Mouse (Mus musculus) c-Kit-positive CD71-positive TER-119-negative erythroid progenitor cells, embryonic 14.5 days (primary cell): ENCODE data around the gene Il4ra.

Experiments used
- DNase-seq: peaks from one replicate; pipeline ENCODE4 v3.0.0-alpha.2; 2013; ENCODE audit warnings: low read depth

The Il4ra gene

DNA sequence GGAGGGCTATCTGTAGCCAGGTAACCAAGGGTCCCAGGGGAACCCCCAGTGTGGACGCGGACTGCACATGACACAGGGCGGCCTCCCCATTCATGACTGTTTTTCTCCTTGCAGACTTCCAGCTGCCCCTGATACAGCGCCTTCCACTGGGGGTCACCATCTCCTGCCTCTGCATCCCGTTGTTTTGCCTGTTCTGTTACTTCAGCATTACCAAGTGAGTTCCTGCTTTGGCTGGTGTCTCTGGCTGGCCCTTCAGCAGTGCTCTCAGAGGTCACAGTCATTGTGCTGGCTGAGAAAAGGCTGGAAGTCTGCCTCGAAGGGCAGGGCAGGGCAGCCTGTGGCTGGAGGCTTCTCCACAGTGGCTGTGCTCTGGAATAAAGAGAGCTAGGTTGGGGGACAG, 20.8 kb downstream of the Il4ra start:
- DNase-seq: no peak

DNA sequence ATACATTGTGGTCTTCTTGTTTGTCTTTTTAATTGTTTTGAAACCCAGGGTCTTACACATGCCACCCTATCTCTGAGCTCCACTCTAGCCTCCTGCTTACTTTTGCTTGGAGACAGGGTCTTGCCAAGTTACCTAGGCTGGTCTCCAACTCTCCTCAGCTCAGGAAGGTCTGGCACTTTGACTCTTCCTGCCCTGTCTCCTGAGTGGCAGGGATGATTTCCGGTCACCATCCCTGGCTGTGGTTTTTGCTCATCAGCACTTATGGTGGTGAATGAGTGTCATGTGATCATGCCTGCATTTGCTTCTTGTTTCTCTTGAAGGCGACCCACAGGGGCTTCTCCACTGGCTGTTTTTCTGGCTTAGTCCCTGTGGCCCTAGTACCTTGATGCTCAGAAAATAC, 21.9 kb downstream of the Il4ra start:
- DNase-seq: no peak

- DNase-seq: no peak
These were observed 22.9 kb downstream of the Il4ra start for GRCm38 (mm10) chr7:125574832-125575231.

GRCm38 (mm10) chr7:125575738-125576540, 24.0 kb downstream of the Il4ra start:
- no peak for DNase-seq

DNA sequence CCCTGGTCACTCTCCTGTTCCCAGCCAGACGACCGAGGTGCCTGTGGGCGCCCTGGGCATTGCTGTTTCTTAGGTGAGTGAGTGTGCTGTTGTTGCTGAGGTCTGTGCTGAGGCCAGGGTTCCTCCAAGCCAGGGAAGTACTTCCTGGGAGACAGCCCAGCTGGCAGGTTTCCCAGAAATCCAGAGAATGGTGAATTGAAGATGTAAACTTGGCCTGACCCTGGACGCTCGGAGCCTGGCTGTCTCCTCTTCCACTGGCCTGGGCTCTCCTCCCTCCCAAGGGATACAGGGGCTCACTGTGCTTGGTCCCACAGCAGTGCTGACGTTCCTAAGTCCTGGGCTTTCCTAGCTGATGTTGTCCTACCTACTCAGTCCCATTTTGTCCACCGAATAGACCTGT, 25.1 kb downstream of the Il4ra start:
- no peak for DNase-seq

DNA sequence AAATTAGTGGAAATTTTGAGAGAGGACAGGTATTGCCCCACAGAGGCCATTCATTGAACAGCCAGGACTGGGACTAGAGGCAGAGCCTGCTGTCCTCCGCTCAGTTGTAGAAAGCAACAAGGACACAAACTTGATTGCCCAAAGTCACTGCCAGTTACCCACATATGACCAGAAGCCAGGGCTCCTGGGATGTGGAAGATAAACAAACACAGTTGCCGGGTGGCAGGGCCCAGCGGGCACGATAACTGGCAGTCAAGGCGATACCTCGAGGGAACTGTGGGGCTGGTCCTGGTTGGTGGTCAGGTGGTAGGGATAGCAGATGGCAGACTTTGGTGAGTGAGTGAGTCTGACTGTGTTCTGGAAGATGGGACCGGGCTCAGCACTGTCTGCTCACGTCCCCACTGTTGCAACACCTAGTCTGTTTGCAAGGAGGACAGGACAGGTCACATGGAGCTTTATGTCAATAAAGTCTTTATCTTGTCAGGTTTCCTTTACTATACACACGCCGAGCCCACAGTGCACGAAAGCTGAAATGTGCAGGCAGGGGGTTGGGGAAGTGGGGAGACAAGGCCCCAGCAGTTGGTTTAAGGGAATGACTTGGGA, 25.7 kb downstream of the Il4ra start:
- no peak for DNase-seq

DNA sequence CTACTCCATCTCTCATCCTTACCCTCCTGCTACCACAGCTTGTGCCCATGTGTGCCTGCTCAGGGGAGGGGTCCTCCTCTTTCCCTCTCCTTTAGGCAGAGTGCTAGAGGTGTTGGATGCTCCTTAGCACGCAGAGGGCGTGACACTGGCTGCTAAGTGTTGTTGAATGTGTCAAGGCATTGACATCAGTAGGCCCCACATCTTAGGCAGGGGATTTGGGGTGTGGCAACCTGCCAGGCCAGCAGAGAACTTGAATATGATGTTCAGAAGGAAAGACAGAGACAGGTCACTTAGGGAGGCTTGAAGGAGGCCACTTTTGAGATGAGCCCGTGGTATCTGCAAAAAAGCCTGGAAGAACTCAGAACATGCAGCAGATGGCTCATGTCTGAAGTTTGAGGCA, 26.2 kb downstream of the Il4ra start:
- DNase-seq: no peak

DNA sequence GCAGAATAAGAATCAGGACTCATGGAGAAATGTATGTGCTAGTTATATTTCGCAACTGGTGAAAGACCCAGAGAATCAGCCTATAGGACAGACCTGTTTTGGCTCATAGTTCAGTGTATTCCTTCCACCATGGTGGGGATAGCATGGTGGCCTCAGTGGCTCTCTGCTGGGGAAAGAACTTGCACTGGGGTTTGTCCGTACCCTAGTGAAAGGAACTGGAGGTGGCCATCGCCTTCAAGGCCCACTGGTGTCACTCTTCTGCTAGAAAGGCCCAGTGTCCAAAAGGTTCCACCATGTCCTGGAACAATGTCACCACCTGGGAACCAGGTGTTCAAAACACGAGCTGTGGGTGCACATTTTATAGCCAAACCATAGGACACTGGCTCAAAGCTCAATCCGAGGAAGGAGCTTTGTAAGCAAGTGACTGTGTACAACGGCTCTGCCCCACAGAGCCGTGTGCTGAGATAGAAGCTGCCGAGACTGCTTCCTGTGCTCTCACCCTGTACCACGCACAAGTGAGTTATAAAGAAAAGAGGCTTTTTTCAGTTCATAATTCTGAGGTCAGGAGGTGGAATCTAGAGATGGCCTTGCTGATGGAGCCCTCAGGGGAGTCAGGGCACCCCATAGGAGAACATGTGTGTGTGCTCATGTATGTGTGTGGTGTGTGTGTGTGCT, 27.8 kb downstream of the Il4ra start:
- DNase-seq: no peak

- no peak for DNase-seq
These were observed 28.3 kb downstream of the Il4ra start for GRCm38 (mm10) chr7:125580220-125580549.

DNA sequence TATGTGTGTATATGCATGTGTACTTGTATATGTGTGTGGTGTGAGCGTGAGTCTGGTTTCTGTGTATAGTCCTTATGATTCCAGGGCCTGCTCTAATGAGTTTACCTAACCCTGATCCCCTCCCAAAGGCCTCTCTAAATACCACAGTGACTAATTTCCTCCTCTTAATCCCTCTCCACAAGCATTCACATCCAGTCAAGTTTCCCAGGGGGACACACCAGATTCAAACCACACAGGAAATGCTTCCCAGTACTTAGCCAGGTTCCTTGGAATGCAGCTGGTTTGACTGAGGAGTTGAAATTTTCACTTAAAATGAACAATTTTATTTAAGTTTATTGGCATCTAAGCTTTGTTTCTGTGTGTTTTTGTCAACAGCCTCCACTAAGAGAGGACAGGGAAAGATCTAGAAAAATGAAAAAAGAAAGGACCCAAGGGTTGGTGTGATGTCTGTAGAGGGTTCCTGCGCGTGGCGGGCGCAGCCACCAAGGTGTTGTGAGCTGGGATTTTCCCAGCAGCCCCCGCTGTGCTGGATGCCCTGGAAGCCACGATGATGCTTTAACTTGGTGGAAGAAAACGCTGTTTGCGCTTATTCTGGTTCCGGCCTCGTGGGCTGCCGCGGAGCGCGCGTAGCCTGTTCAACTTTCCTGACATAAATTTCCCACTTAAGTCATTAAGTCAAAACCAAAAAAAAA, 28.9 kb downstream of the Il4ra start:
- no peak for DNase-seq

GRCm38 (mm10) chr7:125581317-125581672, 29.4 kb downstream of the Il4ra start:
- DNase-seq: peak; percentile 56

- no peak for DNase-seq
These were observed 31.5 kb downstream of the Il4ra start for GRCm38 (mm10) chr7:125583325-125584004.

GRCm38 (mm10) chr7:125584005-125584369, 32.1 kb downstream of the Il4ra start:
- DNase-seq: no peak

DNA sequence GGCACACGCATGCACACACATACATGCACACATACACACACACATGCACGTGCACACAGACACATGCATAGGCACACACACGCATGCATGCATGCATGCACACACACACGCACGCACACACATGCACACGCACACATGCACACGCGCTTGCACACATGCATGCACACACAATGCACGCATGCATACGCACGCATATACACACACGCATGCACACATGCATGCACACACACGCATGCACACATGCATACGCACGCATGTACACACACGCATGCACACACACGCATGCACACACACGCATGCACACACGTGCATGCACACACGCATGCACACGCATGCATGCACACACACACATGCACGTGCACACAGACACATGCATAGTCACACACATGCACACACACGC, 34.4 kb downstream of the Il4ra start:
- DNase-seq: no peak

DNA sequence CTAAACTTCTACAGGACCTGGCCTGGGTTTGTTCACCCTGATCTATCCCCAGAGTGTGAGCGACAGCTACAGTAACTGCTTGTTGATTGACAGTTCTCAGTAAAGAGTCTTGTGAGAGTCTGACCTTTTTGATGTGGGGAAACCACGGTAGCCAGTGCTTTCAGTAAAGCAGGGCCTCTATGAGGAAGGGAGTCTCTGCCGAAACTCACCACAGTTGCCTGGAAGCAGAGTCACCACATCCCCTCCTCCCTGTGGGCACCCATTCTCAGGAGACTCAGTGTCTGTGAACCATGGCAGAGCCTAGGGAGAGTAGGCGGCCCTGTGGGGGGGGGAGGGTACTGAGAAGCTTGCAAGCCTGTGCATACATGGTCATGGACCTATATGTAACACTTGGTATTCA, 36.8 kb downstream of the Il4ra start:
- no peak for DNase-seq

DNA sequence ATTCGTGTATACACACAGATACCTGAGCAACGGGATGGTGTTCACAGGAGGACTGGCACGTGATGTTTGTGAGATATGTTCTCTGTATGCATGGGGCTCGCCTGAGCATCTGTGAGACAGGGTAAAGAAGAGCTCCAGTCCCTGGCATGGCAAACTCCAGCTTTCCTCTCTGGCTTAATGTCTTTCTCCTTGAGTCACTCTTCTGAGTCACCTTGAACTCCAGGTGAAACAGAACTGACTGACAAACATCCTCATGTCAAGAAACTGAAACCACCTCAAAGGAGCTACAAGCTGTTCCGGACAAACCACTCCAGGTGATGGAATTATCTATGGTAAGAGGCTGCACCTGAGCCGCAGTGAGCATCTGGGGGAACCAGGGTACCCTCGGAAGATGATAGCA, 38.0 kb downstream of the Il4ra start:
- no peak for DNase-seq

DNA sequence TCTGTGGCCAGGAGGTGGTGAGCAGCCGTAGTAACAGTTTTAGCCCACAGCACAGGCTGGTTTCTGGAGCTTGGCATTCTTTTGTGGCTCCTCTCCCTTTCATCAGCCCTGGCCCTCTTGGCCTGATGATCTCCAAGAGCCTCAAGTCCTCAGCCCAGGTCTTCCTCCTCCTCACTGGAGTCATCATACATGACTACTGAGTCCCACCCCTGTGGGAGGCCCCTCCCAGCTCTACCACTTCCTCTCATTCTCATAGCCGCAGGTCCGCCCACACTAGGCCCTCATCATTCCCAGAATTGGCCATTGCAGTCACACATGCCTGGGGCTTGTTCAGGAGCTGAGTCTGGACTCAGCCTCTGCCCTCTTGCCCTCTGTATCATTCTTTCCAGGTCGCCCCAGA, 41.9 kb downstream of the Il4ra start:
- no peak for DNase-seq

- DNase-seq: no peak
These were observed 44.5 kb downstream of the Il4ra start for GRCm38 (mm10) chr7:125596406-125596805.

- no peak for DNase-seq
These were observed 45.2 kb downstream of the Il4ra start for GRCm38 (mm10) chr7:125597083-125597482.

- DNase-seq: no peak
These were observed 45.8 kb downstream of the Il4ra start for GRCm38 (mm10) chr7:125597516-125598347.

DNA sequence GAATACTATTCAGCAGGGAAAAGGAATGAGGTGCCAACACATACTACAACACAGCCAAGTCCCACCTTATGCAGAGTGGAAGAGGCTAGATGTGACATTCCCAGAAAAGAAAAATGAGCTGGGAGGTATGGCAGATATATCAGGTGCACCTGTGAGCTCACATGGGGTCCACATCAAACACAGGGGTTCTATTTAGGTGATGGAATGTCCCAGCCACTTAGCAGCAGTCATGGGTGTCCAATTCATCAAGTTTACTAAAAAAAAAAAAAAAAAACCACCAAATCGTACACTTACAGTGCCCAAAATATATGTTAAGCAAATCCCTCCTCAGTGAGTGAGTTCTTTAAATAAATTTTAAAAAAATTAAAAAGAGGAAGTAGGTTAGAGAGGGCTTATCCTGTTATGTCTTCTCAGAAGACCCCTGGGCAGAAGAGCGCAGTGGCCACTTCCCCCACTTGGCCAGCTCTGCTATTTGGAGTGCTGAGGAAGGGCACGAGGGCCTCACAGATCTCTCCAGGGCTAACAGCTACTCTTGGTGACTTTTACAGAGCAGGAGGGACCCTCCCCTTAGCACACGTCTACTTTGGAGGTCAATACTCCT, 47.6 kb downstream of the Il4ra start:
- no peak for DNase-seq
